Mouse (Mus musculus): ENCODE measurements at regions not wholly inside any gene's neighbourhood (a gene's known extent, or its start where the extent isn't known, plus 50 kb on each side); places are given as distances from the start of the nearest gene placed in this dataset.
"Not testable (repeated sequence)": the region's sequence is repeated elsewhere in the genome, so short reads cannot be mapped to it uniquely, and the experiment has no call there.

GRCm38 (mm10) chr11:113129192-113129591 is 347.2 kb downstream of the Sox9 start:
- no peak for DNase-seq (ENCODE audit: low read depth in 1 of 2, low spot score in 2 of 2)

- DNase-seq (ENCODE audit: low read depth in 1 of 2, low spot score in 2 of 2), result no peak
These were observed 348.0 kb downstream of the Sox9 start for GRCm38 (mm10) chr11:113129975-113130374.

DNA sequence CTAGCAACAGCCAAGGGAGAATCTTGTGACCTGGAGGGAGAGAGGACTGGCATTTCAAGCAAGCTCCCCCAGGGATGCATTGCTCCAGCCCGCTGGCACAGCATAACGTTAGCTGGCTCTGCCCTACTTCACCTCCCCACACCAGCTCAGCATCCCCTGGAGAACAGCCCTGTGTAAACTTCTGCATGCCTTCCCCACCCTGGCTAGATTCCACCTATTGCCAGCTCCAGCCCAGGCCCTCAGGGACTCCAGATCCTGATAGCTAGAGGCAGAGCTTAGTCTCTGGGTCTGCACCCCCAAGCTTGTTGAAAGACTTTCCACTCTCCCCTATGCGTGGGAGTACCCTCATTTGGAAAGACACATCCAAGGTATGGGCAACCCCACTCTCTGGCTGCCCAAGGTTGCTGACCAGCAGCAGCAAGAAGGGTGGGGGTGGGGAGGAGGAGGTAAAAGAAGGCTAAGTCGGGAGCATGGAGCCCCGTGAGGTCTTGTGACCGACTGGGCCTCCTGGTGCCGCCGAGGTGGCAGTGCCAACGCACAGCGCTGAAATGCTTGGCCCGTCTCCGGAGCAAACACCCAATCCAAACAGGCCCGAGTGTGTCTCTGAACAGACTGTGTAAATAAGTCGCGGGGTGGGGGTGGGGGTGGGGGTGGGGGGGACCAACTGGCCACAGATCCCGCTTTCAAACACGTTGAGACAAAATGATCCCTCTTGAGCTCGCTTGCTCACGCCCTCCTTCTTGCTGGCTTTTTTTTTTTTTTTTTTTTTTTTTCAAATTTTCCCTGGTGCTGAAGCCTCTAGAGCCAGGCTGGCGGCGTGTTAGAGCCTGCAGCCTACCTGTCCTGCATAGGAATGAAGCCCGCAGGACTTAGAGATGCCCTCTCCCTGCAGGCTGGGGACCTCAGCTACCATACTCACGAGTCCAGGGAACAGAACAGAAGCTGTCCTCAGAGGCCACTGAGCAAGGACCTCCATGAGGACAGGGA is 350.3 kb downstream of the Sox9 start:
- DNase-seq (ENCODE audit: low read depth in 1 of 2, low spot score in 2 of 2), result no peak

DNA sequence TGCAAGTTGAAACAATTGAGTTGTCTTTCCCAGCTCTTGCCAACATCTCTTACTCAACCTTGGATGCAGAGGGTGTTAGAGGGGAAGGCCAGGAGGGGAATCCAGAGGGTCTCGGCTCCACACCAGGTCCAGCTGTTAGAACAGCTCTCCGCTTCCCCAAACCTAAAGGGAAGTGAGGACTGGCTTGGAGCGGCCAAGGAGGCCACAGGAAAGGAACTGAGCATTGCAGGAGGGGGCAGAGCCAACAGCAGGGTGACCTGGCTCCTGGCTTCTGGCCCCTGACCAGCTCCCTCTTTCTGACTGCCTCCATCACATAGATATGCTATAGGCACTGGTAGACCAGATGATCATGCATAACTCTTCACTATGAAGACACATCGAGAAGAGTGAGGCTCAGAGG is 351.4 kb downstream of the Sox9 start:
- DNase-seq (ENCODE audit: low read depth in 1 of 2, low spot score in 2 of 2), result peak; percentile 6 to 11

DNA sequence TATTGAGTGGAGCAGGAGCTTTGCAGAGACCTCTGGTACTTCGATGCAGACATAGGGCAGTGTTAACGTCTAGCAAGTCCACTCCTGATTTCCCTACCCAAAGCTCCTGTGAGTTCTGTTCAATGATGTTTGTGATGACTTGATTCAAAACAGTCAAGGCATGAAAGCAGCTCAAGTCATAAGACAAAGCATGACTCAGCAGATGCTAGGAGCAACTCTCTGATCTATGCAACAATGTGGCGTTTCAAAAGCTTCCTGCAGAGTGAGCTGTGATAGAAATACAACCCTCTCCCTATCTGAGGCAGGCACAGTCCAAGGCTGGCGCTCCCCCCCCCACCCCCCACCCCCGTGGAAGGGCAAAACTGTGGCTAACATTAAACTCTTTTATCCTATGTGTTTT is 353.2 kb downstream of the Sox9 start:
- DNase-seq (ENCODE audit: low read depth in 1 of 2, low spot score in 2 of 2), result no peak

GRCm38 (mm10) chr11:113138462-113138861 is 356.4 kb downstream of the Sox9 start:
- no peak for DNase-seq (ENCODE audit: low read depth in 1 of 2, low spot score in 2 of 2)

GRCm38 (mm10) chr11:113140595-113140994 is 358.6 kb downstream of the Sox9 start:
- no peak for DNase-seq (ENCODE audit: low read depth in 1 of 2, low spot score in 2 of 2)

- DNase-seq (ENCODE audit: low read depth in 1 of 2, low spot score in 2 of 2), result no peak
These were observed 360.8 kb downstream of the Sox9 start for GRCm38 (mm10) chr11:113142816-113143215.

DNA sequence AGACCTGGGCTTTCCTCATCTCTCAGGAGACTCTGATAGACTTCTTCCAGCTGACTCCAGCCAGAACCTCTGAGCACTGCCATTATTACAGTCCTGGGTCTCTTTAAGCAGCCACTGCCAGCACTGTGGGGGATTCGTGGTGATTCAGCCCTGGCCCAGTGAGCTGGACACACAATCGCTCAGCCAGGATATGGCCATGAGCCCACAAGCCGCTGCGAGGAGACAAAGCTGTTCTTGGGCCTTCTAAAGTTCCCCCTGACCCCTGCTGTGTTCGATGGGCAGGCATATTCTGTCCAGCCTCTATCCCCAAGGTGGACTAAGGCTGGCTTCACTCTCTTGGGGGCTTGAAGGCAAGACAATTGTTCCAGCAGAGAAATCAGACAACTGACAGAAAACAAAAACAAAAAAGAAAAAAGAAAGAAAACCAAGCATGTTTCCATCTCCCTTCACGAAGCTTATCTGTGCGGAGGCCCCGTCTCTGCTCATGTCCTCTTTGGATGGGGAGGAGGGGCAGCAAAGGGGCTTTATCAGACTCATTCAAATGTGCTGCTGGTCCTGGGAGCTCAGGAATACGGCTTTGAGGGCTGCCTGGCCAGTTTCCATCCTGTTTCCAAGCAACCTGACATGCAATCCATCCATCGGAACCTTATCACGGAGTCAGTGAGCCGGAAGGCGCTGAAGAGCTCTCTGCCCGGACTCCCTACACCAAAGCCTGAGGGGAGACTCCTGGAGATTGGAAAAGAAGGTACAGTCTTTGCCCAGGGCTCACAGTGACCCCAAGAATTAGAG is 362.0 kb downstream of the Sox9 start:
- no peak for DNase-seq (ENCODE audit: low read depth in 1 of 2, low spot score in 2 of 2)

DNA sequence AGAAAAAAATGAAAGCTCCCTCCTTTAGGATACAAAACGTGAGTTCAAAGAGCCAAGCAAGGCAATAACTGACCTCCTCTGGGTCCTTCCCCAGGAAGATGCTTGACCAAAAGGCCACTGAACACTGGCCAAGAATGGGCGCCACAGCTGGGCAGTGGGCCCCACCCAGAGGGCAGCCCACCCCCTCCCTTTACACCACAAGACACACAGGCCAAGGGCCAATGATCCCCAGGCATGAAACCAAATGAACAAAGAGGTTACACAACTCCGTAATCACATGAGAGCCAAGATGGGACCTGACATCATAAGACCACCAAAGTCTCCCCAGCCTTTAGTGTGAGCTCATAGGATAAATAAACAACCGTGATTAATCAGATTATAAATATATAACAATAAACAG is 363.7 kb downstream of the Sox9 start:
- DNase-seq (ENCODE audit: low read depth in 1 of 2, low spot score in 2 of 2), result no peak

DNA sequence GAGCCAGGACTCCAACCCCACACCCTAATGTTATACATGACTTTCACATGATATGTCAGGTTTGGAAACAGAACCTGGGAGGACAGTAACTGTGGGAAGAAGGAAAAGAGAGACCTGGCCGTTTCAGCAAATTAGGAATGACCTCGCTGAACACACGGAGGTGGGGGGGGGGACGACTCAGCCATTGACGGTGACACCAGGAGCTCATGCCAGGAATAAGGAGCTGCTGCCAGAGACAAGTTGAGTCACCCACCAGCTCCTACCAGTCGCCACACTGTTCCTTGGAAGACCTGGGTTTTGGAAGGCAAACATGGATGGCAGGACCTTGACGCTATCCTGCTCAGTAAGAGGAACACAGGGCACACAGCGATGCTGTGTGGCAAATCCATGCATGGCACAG is 364.7 kb downstream of the Sox9 start:
- no peak for DNase-seq (ENCODE audit: low read depth in 1 of 2, low spot score in 2 of 2)

GRCm38 (mm10) chr11:113147535-113148197 is 365.6 kb downstream of the Sox9 start:
- DNase-seq (ENCODE audit: low read depth in 1 of 2, low spot score in 2 of 2), result no peak

GRCm38 (mm10) chr11:113148198-113148537 is 366.1 kb downstream of the Sox9 start:
- DNase-seq (ENCODE audit: low read depth in 1 of 2, low spot score in 2 of 2), result no peak

DNA sequence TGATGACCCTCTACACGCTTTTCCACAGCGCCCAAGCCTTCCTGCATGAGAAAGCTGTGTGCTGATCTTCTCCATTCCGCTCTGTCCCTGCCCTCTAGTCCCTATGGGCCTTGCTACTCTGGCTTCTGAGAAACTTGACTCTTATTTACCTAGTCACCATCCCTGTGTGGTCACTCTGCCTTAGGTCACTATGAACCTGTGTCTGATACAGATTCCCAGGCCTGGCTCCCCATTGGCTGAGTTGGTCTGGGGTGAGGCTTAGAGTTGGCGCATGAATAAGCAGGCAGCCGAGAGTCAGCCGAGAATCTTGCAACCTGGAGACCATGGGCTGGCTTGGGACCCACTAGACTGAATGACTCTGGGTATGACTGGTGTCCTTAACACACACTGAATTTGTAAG is 373.5 kb downstream of the Sox9 start:
- no peak for DNase-seq (ENCODE audit: low read depth in 1 of 2, low spot score in 2 of 2)

- no peak for DNase-seq (ENCODE audit: low read depth in 1 of 2, low spot score in 2 of 2)
These were observed 381.9 kb downstream of the Sox9 start for GRCm38 (mm10) chr11:113163941-113164340.

GRCm38 (mm10) chr11:113164510-113164909 is 382.5 kb downstream of the Sox9 start:
- DNase-seq (ENCODE audit: low read depth in 1 of 2, low spot score in 2 of 2), result no peak

- DNase-seq (ENCODE audit: low read depth in 1 of 2, low spot score in 2 of 2), result no peak
These were observed 383.2 kb downstream of the Sox9 start for GRCm38 (mm10) chr11:113165069-113165795.

DNA sequence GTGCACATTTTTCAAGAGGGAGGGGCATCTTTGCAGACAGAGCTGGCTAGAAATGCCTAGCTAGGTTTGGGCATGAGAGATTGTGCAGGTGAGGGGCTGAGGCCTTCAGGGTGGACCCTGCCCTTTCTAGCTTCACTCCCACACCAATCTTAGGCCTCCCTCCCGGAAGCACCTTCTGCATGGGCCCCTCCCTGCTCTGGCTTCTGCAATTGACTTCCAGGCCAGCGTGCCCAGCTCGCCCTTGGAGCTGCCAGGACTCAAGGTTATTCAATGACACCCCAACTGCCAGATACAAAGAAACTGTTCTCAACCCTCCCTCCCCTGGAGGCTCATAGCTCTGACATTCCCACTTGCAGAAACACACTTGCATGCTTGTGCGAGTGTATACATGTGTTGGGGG is 384.5 kb downstream of the Sox9 start:
- no peak for DNase-seq (ENCODE audit: low read depth in 1 of 2, low spot score in 2 of 2)

- peak in 1 of 2 experiments; percentile 40 for DNase-seq (ENCODE audit: low read depth in 1 of 2, low spot score in 2 of 2)
These were observed 390.6 kb downstream of the Sox9 start for GRCm38 (mm10) chr11:113172497-113173140.

- not testable (repeated sequence) for DNase-seq (ENCODE audit: low read depth in 1 of 2, low spot score in 2 of 2)
These were observed 391.3 kb downstream of the Sox9 start for GRCm38 (mm10) chr11:113173317-113173716.
